Mouse (Mus musculus) gonadal fat pad, adult 2 months (tissue): Measurements from ENCODE around the gene Nipal1. TPM values are rescaled to one million over a fixed set of nuclear protein-coding genes. Genes with fewer than 3 reads are reported as not detected.

Experiments used
- polyA plus RNA-seq: library from polyadenylated mRNA; depleted of rRNA; stranded (reverse); fragments of >200 nt; gene quantifications from 2 replicates; pipeline ENCODE4 v1.2.3, GENCODE M21; 2012; rRNA removed

Gene Nipal1
- polyA plus RNA-seq, 1 experiment = 0.30 TPM

Other genes starting within 250 kb of the Nipal1 start
- gene Corin, start 143.3 kb upstream of the Nipal1 start, polyA plus RNA-seq = 0.50 and 0.63 TPM in 2 replicates
- gene Nfxl1, start 88.1 kb upstream of the Nipal1 start, polyA plus RNA-seq = 7.6 and 8.3 TPM in 2 replicates
- gene Zar1, start 66.5 kb upstream of the Nipal1 start, polyA plus RNA-seq = 0.08 TPM in 1 of 2 replicates, not detected in the other
- gene Gm5868, start 60.2 kb upstream of the Nipal1 start, polyA plus RNA-seq = not detected in 2 replicates
- gene Cnga1, start 3.5 kb upstream of the Nipal1 start, polyA plus RNA-seq = not detected in 2 replicates
- gene Txk, start 105.0 kb downstream of the Nipal1 start, polyA plus RNA-seq = 0.20 and 0.33 TPM in 2 replicates
- gene Tec, start 220.7 kb downstream of the Nipal1 start, polyA plus RNA-seq = 3.0 and 3.5 TPM in 2 replicates